Mouse (Mus musculus): ENCODE results near the gene Mrpl4. TPM values are rescaled to one million over a fixed set of nuclear protein-coding genes. Genes with fewer than 3 reads are reported as not detected.

The Mrpl4 gene
- total RNA-seq (2015; ENCODE audit: low replicate concordance) (13.0 and 22.0 TPM in 2 replicates), total RNA-seq (2017; ENCODE audit: low replicate concordance) (13.3 and 18.0 TPM in 2 replicates)

DNA sequence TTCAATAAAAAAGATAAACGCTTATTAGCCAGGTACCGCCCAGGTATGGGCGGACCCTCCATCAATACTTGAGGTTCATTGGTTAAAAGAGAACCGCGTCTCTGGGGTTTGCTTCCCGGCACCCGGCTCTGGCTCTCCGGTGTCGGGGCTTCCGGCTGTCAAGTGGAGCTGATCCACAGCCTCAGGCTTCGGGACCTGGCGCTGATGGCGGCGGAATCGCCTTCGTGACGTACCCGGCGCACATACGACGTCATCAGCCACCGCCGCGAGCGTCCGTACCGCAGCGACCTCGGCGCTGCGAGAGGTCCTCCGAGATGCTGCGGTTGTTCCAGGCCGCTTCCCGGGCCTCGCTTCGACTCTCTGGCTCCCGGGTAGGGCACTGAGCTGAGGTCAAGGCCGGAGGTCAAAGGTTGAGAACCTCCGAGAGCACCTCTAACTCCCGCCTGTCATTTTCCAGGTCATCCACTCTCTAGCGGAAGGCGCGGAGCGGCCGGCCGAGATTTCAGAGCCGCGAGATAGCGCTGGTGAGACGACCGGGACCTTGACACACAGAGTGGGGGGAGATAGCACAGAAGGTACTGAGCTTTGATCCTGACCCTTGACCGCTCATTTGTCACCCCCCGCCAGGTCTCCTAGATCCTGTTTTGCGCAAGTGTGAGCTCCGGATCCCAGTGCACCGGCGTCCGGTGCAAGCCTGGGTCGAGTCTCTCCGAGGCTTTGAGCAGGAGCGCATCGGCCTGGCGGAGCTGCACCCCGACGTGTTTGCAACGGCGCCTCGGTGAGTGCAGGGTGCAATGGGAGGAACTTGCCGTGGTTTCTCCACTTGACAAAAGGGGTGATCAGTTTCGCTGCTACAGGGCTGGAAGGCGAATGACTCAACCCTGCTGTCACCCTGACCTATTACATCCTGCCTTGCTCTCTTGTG lies at the start of gene Mrpl4:
Mrpl4 (plus strand) TSS at position 112 of the 925 bp plus-strand sequence.
- ATAC-seq (replicated peaks; ENCODE audit: low FRiP score, poor library complexity, severe bottlenecking): peak; percentile 89

DNA sequence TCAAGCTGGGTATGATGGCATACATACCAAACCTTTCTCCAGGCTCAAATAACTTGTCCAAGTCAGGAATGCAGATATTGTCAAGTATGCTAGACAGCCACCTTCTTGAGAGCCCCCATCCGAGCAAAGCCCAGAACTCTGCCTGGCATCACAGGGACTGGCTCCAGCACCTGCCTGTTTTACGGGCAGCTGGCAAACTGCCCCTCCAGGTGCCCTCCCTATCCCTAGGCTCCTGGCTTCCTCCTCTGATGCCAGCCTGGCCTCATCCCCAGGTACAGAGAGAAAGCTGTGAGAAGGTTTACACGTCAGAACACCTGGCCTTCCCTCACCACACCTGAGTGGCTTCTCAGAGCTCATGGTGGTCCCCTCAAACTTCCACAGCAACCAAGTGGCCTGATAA lies 45.5 kb upstream of the Mrpl4 start:
- no peak for ATAC-seq (replicated peaks; ENCODE audit: low FRiP score, poor library complexity, severe bottlenecking)

- ATAC-seq (replicated peaks; ENCODE audit: low FRiP score, poor library complexity, severe bottlenecking): 0 out of 2 replicates have a peak, but pooled peaks have one; percentile 33
These were observed 43.1 kb upstream of the Mrpl4 start, which contains the start of gene Dnmt1 for GRCm38 (mm10) chr9:20959430-20959938. Gene Dnmt1, minus strand, starts transcription at chr9:20959888.

- ATAC-seq (replicated peaks; ENCODE audit: low FRiP score, poor library complexity, severe bottlenecking): no peak
These were observed 41.0 kb upstream of the Mrpl4 start for GRCm38 (mm10) chr9:20961557-20961956.

GRCm38 (mm10) chr9:20965606-20966005 lies 36.9 kb upstream of the Mrpl4 start:
- ATAC-seq (replicated peaks; ENCODE audit: low FRiP score, poor library complexity, severe bottlenecking): no peak

- ATAC-seq (replicated peaks; ENCODE audit: low FRiP score, poor library complexity, severe bottlenecking): no peak
These were observed 36.5 kb upstream of the Mrpl4 start for GRCm38 (mm10) chr9:20966008-20966407.

DNA sequence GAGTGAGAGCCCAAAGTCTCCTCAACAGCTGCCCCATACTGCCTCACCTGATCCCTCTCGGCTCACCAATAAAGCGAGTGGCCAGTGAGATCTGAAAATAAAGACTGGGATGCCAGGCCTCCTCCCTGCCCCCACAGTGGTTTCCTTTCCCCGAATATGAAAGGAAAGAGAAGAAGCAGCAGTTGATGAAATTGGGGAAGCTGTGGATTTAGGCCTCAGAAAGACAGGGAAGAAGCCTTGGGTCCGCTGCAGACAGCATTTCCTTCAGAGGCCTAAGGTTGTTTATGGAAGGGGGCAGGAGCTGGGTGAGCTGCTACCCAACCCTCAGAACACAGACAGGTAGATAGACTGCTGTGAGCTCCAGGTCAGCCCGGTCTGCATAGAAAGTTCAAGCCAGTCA lies 35.8 kb upstream of the Mrpl4 start:
- no peak for ATAC-seq (replicated peaks; ENCODE audit: low FRiP score, poor library complexity, severe bottlenecking)

DNA sequence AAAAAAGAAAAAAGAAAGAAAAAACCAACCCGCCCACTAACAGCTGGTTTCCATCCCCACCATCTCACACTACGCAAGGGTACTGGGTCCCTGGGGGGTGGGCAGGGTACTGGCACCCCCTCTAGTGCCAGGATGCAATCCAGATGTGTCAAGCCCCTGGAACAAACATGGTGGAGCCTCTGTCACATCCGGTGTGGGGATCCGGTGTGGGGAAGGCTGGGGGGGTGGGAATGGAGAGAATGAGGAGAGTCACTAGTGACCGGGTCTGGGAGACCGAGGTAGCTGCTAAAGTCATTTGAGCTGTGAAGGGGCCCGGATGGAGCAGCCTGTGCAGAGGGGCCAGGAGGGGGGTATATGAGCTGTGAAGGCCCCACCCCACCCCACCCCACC lies 30.8 kb upstream of the Mrpl4 start:
- no peak for ATAC-seq (replicated peaks; ENCODE audit: low FRiP score, poor library complexity, severe bottlenecking)

DNA sequence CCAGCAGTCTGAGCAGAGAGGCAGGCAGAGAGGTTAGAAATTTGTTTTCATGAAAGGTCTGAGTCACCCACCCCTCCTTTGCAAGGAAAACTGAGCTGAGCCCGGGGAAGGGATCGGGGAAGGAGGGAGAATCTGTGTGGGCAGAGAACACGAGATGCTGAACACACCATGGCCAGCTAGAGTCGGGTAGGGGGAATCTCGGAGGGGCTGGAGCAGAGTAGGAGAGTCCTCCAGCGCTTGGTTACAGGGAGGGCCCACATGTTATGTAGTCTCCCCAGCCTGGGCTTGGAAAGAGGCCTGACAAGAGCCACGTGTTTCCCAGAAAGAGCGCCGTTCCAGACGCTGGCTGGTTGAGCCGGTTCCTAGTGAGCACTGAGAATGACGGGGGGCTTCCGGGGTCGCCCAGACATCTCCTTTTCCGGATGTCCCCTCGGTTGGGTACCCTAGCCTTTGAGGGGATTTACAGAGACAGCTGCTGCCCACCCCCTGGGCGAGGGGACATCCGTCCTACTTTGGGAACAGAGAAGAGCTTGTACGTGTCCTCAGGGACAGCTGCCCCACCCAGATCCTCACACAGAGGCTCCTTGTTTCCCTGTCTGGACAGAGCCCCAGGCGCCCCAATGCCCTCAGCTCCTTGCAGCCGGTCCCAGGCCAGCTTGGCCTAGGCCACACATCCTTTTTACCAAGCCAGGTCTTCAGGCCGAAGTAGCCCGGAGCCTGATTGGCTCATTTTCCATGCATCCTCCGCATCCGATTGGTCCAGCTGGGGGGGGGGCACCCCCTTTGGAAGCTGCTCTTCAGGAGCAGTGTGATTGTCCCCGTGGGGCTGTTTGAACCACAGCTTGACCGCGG lies 30.2 kb upstream of the Mrpl4 start:
- ATAC-seq (replicated peaks; ENCODE audit: low FRiP score, poor library complexity, severe bottlenecking): no peak

GRCm38 (mm10) chr9:20973001-20973681 lies 29.4 kb upstream of the Mrpl4 start:
- no peak for ATAC-seq (replicated peaks; ENCODE audit: low FRiP score, poor library complexity, severe bottlenecking)

DNA sequence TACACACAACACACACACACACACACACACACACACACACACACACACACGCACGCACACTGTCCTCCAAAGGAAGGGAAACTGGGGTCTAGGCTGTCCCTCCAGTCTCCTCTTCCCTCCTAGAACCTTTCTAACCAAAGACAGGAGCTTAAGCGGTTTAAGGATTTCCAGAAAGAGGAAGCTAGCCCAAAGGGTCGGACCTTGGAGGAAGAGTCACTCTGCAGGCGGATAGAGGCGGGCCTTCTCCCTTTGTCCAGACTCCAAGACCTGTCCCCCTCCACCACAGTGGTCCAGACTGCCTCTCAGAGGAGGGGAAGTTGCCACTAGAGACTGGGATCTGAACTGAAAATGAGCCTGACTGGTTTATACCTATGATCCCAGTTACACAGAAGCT lies 28.9 kb upstream of the Mrpl4 start:
- ATAC-seq (replicated peaks; ENCODE audit: low FRiP score, poor library complexity, severe bottlenecking): no peak

GRCm38 (mm10) chr9:20975431-20976215 lies 26.9 kb upstream of the Mrpl4 start:
- no peak for ATAC-seq (replicated peaks; ENCODE audit: low FRiP score, poor library complexity, severe bottlenecking)

DNA sequence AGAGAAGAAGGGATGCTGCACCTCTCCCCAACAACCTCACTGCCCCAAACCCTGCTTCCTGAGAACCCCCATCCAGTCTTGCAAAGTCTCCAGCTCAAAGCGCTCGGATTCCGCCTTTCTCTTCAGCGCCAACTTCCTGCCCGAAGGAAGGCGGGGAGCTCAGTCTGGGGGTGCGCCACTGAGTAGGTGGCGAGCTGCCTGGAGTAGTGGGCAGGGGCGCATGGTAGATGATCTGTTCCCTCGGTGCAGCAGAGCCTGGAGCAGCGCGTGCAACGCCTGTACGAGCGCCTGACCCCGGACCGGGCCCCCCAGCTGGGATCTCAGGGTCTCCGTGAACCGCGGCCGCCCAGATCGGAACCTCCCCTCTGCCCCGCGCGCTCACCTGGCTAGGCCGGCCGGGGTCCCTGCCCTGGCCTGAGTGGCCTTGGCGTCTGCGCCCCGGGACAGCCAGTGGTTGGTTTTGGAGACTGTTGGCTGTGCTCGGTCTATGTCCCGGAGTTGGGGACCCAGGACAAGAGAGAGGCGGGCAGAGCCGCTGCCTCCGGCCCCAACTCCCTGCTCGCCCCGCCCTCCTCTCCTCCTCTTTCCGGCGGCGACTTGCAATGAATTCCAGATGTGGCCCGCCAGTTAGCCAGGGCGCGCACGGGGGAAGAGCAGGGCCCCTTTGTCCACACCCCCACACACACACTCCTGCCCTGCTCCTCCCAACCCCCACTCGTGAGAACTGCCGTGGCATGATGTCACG lies 26.1 kb upstream of the Mrpl4 start, which contains the start of gene S1pr2:
S1pr2 (minus strand) TSS at position 566 of the 745 bp plus-strand sequence.
- 0 out of 2 replicates have a peak, but pooled peaks have one; percentile 44 for ATAC-seq (replicated peaks; ENCODE audit: low FRiP score, poor library complexity, severe bottlenecking)

- ATAC-seq (replicated peaks; ENCODE audit: low FRiP score, poor library complexity, severe bottlenecking): no peak
These were observed 25.4 kb upstream of the Mrpl4 start for GRCm38 (mm10) chr9:20976961-20977689.

DNA sequence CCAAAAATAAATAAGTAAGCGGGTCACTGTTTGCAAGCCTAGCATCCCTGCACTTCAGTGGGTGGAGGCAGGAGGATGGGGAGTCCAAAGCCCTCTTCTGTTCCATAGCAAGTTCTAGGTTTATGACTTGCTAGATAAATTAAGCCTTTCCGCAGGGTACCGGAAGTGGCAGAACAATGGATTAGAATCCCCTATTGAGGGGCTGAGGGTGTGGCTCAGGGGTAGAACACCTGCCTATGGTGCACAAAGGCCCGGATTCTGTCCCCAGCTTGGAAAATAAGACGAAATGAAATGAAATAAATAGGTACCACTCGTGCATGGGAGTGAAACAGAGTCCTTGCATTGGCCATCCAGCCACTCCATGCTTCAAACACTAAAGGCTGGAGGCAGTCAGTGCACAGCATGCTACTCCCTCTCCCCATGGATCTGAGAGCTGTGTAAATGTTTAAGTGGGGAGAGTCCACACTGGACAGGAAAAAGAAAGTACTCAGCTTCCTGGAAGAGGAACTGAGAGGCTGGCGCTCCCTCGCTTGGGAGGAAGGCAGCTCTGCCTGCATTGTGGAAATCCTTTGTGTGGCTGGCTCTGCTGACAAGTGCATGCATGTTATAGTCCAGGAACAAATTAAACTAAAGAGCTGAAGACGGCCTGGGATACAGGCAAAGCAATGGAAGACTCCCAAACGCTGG lies 24.0 kb upstream of the Mrpl4 start:
- ATAC-seq (replicated peaks; ENCODE audit: low FRiP score, poor library complexity, severe bottlenecking): no peak

DNA sequence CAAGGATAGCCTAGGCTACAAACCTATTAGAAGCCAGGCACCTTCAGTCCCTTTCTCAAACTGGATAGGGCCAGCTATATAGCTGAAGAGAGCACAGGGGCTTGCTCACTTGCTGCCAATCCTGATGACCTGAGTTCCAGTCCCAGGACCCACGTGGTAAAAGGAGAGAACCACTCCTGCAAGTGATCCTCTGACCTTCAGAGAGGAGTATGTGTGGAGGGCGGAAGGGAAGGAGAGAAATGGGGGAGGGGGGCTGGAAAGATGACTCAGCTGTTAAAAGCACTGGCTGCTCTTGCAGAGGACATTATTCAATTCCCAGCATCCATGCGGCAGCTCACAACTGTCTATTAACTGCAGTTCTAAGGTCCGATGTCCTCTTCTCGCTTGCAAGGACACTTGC lies 23.4 kb upstream of the Mrpl4 start:
- no peak for ATAC-seq (replicated peaks; ENCODE audit: low FRiP score, poor library complexity, severe bottlenecking)

DNA sequence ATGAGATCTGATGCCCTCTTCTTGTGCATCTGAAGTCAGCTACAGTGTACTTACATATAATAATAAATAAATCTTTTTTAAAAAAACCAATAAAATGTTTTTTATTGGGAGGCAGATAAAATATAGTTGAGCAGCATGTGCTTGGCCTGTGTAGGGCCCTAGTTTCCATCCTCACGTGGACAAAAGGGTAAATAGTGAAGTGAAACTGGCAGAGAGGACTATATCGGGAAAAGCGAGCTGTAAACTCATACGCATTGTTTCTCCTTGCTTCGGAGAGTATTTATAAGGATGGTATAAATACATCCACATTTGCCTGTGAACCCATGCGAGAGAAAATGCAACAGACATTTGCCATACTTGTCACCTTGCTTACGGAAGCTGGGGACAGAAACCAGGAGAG lies 22.8 kb upstream of the Mrpl4 start:
- no peak for ATAC-seq (replicated peaks; ENCODE audit: low FRiP score, poor library complexity, severe bottlenecking)

All from erythroid progenitor cell, adult 5-6 weeks (primary cell).